Mouse (Mus musculus): ENCODE measurements around the gene Pifo. TPM values are rescaled to one million over a fixed set of nuclear protein-coding genes. Genes with fewer than 3 reads are reported as not detected.

The Pifo gene
- total RNA-seq, 2 experiments from 2014 or later, result not detected

DNA sequence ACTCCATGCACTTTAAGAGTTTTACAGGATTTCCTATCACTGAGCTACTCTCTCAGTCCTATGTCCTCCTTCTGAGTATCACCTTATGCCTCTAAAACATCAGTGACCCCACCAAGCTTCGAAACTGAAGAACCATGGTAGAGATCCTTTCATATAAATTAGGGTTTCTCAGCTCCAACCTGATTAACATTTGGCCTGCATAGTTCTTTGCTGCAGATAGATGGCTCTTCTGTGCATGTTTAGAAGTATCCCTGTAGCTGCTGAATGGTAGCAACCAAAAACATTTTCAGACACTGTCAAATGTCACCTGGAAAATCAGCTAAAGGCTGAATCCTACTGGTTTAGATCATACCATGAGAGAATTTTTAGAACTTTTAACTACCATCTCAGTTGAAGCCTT is 57.2 kb downstream of the Pifo start:
- no peak for DNase-seq (ENCODE audit: low spot score)

DNA sequence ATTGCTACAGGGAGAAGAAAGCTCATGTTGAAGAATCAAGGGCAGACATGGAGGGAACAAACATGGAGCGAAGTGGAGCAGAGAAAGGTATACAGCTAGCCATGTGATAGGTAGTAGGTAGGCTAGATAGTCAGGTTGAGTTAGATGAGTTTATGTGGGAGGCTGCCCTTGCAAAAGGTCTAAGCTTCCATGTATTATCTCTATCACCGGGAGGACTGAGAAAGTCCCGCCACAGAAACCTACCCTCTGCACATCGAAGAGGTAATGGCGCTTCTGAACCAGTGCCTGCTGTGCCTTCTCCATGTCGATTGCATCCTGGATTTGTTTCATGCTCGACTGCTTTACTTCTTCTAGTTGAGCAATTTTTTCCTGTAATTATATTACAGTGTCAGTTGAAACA is 63.1 kb downstream of the Pifo start:
- no peak for DNase-seq (ENCODE audit: low spot score)

Other genes with a start within 250 kb of the Pifo start
- gene Rap1a, start 213.3 kb downstream of the Pifo start, total RNA-seq (2021), result 10 to 100 TPM; 74.1 to 94.9 TPM
- gene Adora3, start 143.8 kb downstream of the Pifo start, total RNA-seq (2021), result not detected
- not detected for gene Tmigd3, start 143.7 kb downstream of the Pifo start, total RNA-seq (2021)
- gene I830077J02Rik, start 82.0 kb downstream of the Pifo start, total RNA-seq (2021), result under 1 TPM; 0.07 to 0.34 TPM
- gene Wdr77, start 55.3 kb downstream of the Pifo start, total RNA-seq (2021), result 10 to 100 TPM; 26.3 to 29.4 TPM
- gene Atp5f1, start 54.5 kb downstream of the Pifo start, total RNA-seq (2021), result 100 to 1,000 TPM; 591 to 642 TPM
- under 1 TPM; 0.68 to 0.85 TPM for gene Ovgp1, start 40.9 kb downstream of the Pifo start, total RNA-seq (2021)
- not detected for gene Chil5, start 18.2 kb upstream of the Pifo start, total RNA-seq (2021)
- gene Chia1, start 98.6 kb upstream of the Pifo start, total RNA-seq (2021), result under 1 TPM; 0.14 to 0.36 TPM
- not detected for gene Chil3, start 152.9 kb upstream of the Pifo start, total RNA-seq (2021)
- gene Chil4, start 204.9 kb upstream of the Pifo start, total RNA-seq (2021), result not detected

All from gastrocnemius, adult 18-20 months (tissue).